Mouse (Mus musculus): Measurements from ENCODE around the gene Tmem176b.
"Not testable (repeated sequence)": the region's sequence is repeated elsewhere in the genome, so short reads cannot be mapped to it uniquely, and the experiment has no call there.

The Tmem176b gene

GRCm38 (mm10) chr6:48842111-48842842 lies 981 bp upstream of the Tmem176b start:
- DNase-seq (ENCODE audit: low read depth): no peak

GRCm38 (mm10) chr6:48840371-48840969 lies 826 bp downstream of the Tmem176b start, which contains the start of gene Tmem176a:
TSS of gene Tmem176a (plus strand) at chr6:48840919.
- DNase-seq (ENCODE audit: low read depth): no peak

GRCm38 (mm10) chr6:48838321-48839080 lies 2.8 kb downstream of the Tmem176b start:
- DNase-seq (ENCODE audit: low read depth): no peak

- DNase-seq (ENCODE audit: low read depth): no peak
Measured at GRCm38 (mm10) chr6:48837516-48837915, 3.8 kb downstream of the Tmem176b start.

- no peak for DNase-seq (ENCODE audit: low read depth)
Measured at GRCm38 (mm10) chr6:48836146-48836545, 5.2 kb downstream of the Tmem176b start.

- DNase-seq (ENCODE audit: low read depth): no peak
Measured at GRCm38 (mm10) chr6:48835241-48835640, 6.1 kb downstream of the Tmem176b start.

GRCm38 (mm10) chr6:48833515-48833914 lies 7.8 kb downstream of the Tmem176b start:
- DNase-seq (ENCODE audit: low read depth): no peak

- DNase-seq (ENCODE audit: low read depth): no peak
Measured at GRCm38 (mm10) chr6:48832426-48832825, 8.9 kb downstream of the Tmem176b start.

- no peak for DNase-seq (ENCODE audit: low read depth)
Measured at GRCm38 (mm10) chr6:48831141-48831540, 10.2 kb downstream of the Tmem176b start.

- DNase-seq (ENCODE audit: low read depth): no peak
Measured at GRCm38 (mm10) chr6:48830241-48830640, 11.1 kb downstream of the Tmem176b start.

GRCm38 (mm10) chr6:48829651-48830050 lies 11.6 kb downstream of the Tmem176b start:
- no peak for DNase-seq (ENCODE audit: low read depth)

- DNase-seq (ENCODE audit: low read depth): no peak
Measured at GRCm38 (mm10) chr6:48828976-48829375, 12.3 kb downstream of the Tmem176b start.

- DNase-seq (ENCODE audit: low read depth): no peak
Measured at GRCm38 (mm10) chr6:48825016-48825415, 16.3 kb downstream of the Tmem176b start.

- not testable (repeated sequence) for DNase-seq (ENCODE audit: low read depth)
Measured at GRCm38 (mm10) chr6:48821991-48822785, 19.1 kb downstream of the Tmem176b start.

- DNase-seq (ENCODE audit: low read depth): peak; percentile 90
Measured at GRCm38 (mm10) chr6:48817815-48818214, 23.5 kb downstream of the Tmem176b start.

GRCm38 (mm10) chr6:48815013-48815412 lies 26.3 kb downstream of the Tmem176b start:
- no peak for DNase-seq (ENCODE audit: low read depth)

- DNase-seq (ENCODE audit: low read depth): no peak
Measured at GRCm38 (mm10) chr6:48809494-48810219, 31.6 kb downstream of the Tmem176b start.

- no peak for DNase-seq (ENCODE audit: low read depth)
Measured at GRCm38 (mm10) chr6:48806746-48807145, 34.5 kb downstream of the Tmem176b start.

GRCm38 (mm10) chr6:48804346-48804745 lies 37.0 kb downstream of the Tmem176b start:
- DNase-seq (ENCODE audit: low read depth): no peak

- no peak for DNase-seq (ENCODE audit: low read depth)
Measured at GRCm38 (mm10) chr6:48803406-48804051, 37.8 kb downstream of the Tmem176b start.

GRCm38 (mm10) chr6:48801897-48802296 lies 39.4 kb downstream of the Tmem176b start:
- DNase-seq (ENCODE audit: low read depth): peak; percentile 20
